Mouse (Mus musculus) MEL (cell line): ENCODE data around the gene Map3k6.

Experiments used
- CTCF ChIP-seq, 3 experiments: IDR thresholded peaks in 2 of 3; conservative IDR thresholded peaks in 1 of 3; 2 replicates each; pipeline ENCODE4 v1.5.1; 2011 to 2012; ENCODE audit warnings: low read length in 3 of 3, low read depth in 2 of 3, mild to moderate bottlenecking in 2 of 3, improper control_type of control experiment in 1 of 3, inconsistent platforms in 1 of 3, mixed read lengths in 1 of 3, moderate library complexity in 1 of 3; ENCODE audit not compliant: control insufficient read depth in 1 of 3, insufficient read depth in 1 of 3, poor library complexity in 1 of 3, severe bottlenecking in 1 of 3
- MAX ChIP-seq: IDR thresholded peaks from 2 replicates; pipeline ENCODE4 v1.6.1; 2011; ENCODE audit warnings: low read length, improper control_type of control experiment
- SIN3A ChIP-seq: IDR thresholded peaks from 2 replicates; pipeline ENCODE4 v1.6.1; 2012; ENCODE audit warnings: low read length, improper control_type of control experiment, inconsistent platforms

DNA sequence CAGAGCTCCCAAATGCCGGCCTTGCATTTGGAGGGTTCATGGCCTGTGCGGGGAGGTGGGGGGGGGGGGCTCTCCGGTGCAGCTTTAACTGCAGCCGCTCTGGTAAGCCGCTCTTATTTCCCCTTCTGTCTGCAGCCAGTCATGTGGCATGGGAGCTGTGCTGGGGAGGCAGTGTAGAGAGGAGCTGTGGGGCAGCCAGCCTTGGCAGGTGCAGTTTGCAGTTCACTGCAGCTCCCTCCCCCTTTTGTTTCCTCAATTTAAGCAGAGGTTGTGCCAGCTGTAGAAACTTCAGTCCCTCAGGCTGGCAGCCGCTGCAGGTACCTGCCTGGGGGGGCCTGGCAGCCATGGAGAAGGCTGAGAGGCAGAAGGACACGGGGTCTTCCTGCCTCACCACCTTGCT is 43.8 kb upstream of the Map3k6 start:
- TF ChIP-seq SIN3A (no peak), MAX (no peak), CTCF (IDR thresholded peaks at IDR 0.05 in 2 of 3, conservative IDR thresholded peaks at IDR 0.05 in 1 of 3; ENCODE audit: control insufficient read depth in 1 of 3, insufficient read depth in 1 of 3, low read depth in 2 of 3, low read length in 3 of 3, poor library complexity in 1 of 3, severe bottlenecking in 1 of 3) (no peak)
